Mouse (Mus musculus): ENCODE data around the gene Olfr827. TPM values are rescaled to one million over a fixed set of nuclear protein-coding genes. Genes with fewer than 3 reads are reported as not detected.

Olfr827 gene
- polyA plus RNA-seq, 1 experiment from 2014 or later = not detected

Other genes starting within 250 kb of the Olfr827 start
- not detected in 2 replicates for gene Olfr819, start 247.1 kb downstream of the Olfr827 start, polyA plus RNA-seq (2015; fragmentation: Nextera tagmentation; extraction: Ambion mirVana)
- not detected in 2 replicates for gene Olfr247, start 238.3 kb downstream of the Olfr827 start, polyA plus RNA-seq (2015; fragmentation: Nextera tagmentation; extraction: Ambion mirVana)
- gene Gm10310, start 229.3 kb downstream of the Olfr827 start, polyA plus RNA-seq (2015; fragmentation: Nextera tagmentation; extraction: Ambion mirVana) = not detected in 2 replicates
- gene Olfr820, start 201.8 kb downstream of the Olfr827 start, polyA plus RNA-seq (2015; fragmentation: Nextera tagmentation; extraction: Ambion mirVana) = not detected in 2 replicates
- gene Olfr821, start 184.1 kb downstream of the Olfr827 start, polyA plus RNA-seq (2015; fragmentation: Nextera tagmentation; extraction: Ambion mirVana) = not detected in 2 replicates
- not detected in 2 replicates for gene Olfr822, start 143.2 kb downstream of the Olfr827 start, polyA plus RNA-seq (2015; fragmentation: Nextera tagmentation; extraction: Ambion mirVana)
- gene Olfr823, start 99.0 kb downstream of the Olfr827 start, polyA plus RNA-seq (2015; fragmentation: Nextera tagmentation; extraction: Ambion mirVana) = not detected in 2 replicates
- not detected in 2 replicates for gene Olfr824, start 84.4 kb downstream of the Olfr827 start, polyA plus RNA-seq (2015; fragmentation: Nextera tagmentation; extraction: Ambion mirVana)
- gene Olfr825, start 47.6 kb downstream of the Olfr827 start, polyA plus RNA-seq (2015; fragmentation: Nextera tagmentation; extraction: Ambion mirVana) = not detected in 2 replicates
- not detected in 2 replicates for gene Olfr826, start 30.2 kb downstream of the Olfr827 start, polyA plus RNA-seq (2015; fragmentation: Nextera tagmentation; extraction: Ambion mirVana)
- 2.7 and 6.7 TPM in 2 replicates for gene Neurod4, start 65.8 kb upstream of the Olfr827 start, polyA plus RNA-seq (2015; fragmentation: Nextera tagmentation; extraction: Ambion mirVana)
- not detected in 2 replicates for gene Tespa1, start 108.5 kb upstream of the Olfr827 start, polyA plus RNA-seq (2015; fragmentation: Nextera tagmentation; extraction: Ambion mirVana)
- gene Vmn2r84, start 179.9 kb upstream of the Olfr827 start, polyA plus RNA-seq (2015; fragmentation: Nextera tagmentation; extraction: Ambion mirVana) = not detected in 2 replicates
- gene Vmn2r85, start 215.3 kb upstream of the Olfr827 start, polyA plus RNA-seq (2015; fragmentation: Nextera tagmentation; extraction: Ambion mirVana) = not detected in 2 replicates
- 0.03 TPM in 1 of 2 replicates, not detected in the other for gene Vmn2r86, start 241.6 kb upstream of the Olfr827 start, polyA plus RNA-seq (2015; fragmentation: Nextera tagmentation; extraction: Ambion mirVana)